Mouse (Mus musculus) hindbrain, postnatal 0 days (tissue): ENCODE data around the gene Wfdc18. TPM values are rescaled to one million over a fixed set of nuclear protein-coding genes. Genes with fewer than 3 reads are reported as not detected.
A peak's percentile ranks its signal among the peaks of the same experiment; 100 is the strongest.

ENCODE experiments used
- ATAC-seq: fragments of 200-750 bp; cut with Nextera tagmentation; 2 replicates; pipeline ENCODE4 v1.8.0; 2017; ENCODE audit warnings: mild to moderate bottlenecking, moderate TSS enrichment, moderate library complexity
- DNase-seq: peaks from one replicate; pipeline ENCODE4 v3.0.0-alpha.2; 2015; ENCODE audit warnings: low spot score
- H3K27ac ChIP-seq: fragments of 300-500 bp; sonication (generic); 2 replicates; pipeline ENCODE4 v1.5.1; 2014; ENCODE audit warnings: mild to moderate bottlenecking
- H3K27me3 ChIP-seq: fragments of 300-500 bp; sonication (generic); 2 replicates; pipeline ENCODE4 v1.6.1; 2014; ENCODE audit warnings: low read length, mixed read lengths; ENCODE audit not compliant: insufficient read depth
- H3K36me3 ChIP-seq: fragments of 300-500 bp; sonication (generic); 2 replicates; pipeline ENCODE4 v1.6.1; 2014; ENCODE audit warnings: low read length, mixed read lengths; ENCODE audit not compliant: insufficient read depth
- H3K4me1 ChIP-seq: fragments of 300-500 bp; sonication (generic); 2 replicates; pipeline ENCODE4 v1.6.1; 2014; ENCODE audit warnings: antibody characterized with exemption, low read length, mixed read lengths; ENCODE audit not compliant: insufficient read depth
- H3K4me2 ChIP-seq: fragments of 300-500 bp; sonication (generic); 2 replicates; pipeline ENCODE4 v1.6.1; 2014; ENCODE audit warnings: low read depth, mild to moderate bottlenecking, low read length, moderate library complexity, mixed read lengths
- H3K4me3 ChIP-seq: fragments of 300-500 bp; sonication (generic); 2 replicates; pipeline ENCODE4 v1.5.1; 2014; ENCODE audit warnings: low read length
- H3K9ac ChIP-seq: fragments of 300-500 bp; sonication (generic); replicated peaks from 2 replicates; pipeline ENCODE4 v1.6.1; 2014; ENCODE audit warnings: mild to moderate bottlenecking, low read length, moderate library complexity, mixed read lengths
- H3K9me3 ChIP-seq: fragments of 300-500 bp; sonication (generic); 2 replicates; pipeline ENCODE4 v1.6.1; 2016; ENCODE audit warnings: low read length, mixed read lengths
- CTCF ChIP-seq: IDR thresholded peaks from 2 replicates; pipeline ENCODE4 v1.5.1; 2016; ENCODE audit warnings: antibody characterized with exemption, control low read depth, low read depth
- WGBS: fragments of 180-500 bp; shearing (Covaris S2); extraction: QIAGEN DNeasy Blood & Tissue Kit; methylation state at CpG from one replicate; pipeline ENCODE4 v1.1.7; 2014; 5-methylcytosine and 5-hydroxymethylcytosine counted together
- polyA plus RNA-seq: library from polyadenylated mRNA; unstranded; fragments of >200 nt; fragmentation: Nextera tagmentation; extraction: Ambion mirVana; gene quantifications from 2 replicates; pipeline ENCODE4 v1.2.1, GENCODE M21; 2015
- total RNA-seq: library from RNA; depleted of rRNA; stranded (reverse); fragments of >200 nt; gene quantifications from 2 replicates; pipeline ENCODE4 v1.2.3, GENCODE M21; 2014; rRNA removed

Gene Wfdc18
- total and polyA plus RNA-seq, 2 experiments from 2014 or later, result 0.84 TPM; not detected in 1

DNA sequence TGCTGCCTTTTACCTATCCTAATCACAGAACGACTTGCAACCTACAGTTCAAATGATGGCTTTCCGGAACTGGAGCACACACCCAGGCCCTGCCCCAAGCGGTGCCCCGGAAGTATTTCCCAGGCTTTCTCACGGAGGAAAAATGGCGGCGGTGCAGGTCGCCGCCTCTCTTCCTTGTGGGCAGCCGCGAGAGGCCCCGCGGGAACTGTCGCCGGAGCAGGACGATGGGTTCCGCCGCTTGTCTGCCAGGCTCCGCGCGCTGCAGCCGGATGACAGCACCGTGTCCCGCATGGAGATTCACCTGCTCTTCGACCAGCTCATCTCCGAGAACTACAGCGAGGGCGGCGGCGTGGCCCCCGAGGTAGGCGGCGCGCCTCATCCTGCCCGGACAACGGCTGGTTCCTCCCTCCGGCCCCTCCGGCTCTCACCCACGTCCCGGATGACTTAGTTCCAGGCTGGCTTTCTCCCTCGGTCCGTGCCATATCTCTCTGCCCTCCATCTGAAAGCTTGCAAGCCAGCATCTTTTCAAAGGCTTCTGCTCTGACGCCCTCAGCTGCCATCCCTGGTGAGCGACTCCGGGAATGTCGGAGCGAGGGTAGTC lies 44.9 kb downstream of the Wfdc18 start, which contains the start of gene Heatr6:
Heatr6 (plus strand) TSS at position 116 of the 601 bp plus-strand sequence.
- Histone ChIP-seq H3K4me2 (peak within 1 kb of the TSS; percentile 82), H3K4me1 (0 out of 2 replicates have a peak, but pooled peaks cover 6% of the 10 kb centered on the region), H3K27ac (peak within 1 kb of the TSS; percentile 92), H3K27me3 (0 out of 2 replicates have a peak, but pooled peaks cover 12% of the 10 kb centered on the region), H3K9me3 (no peaks in the 10 kb centered on the region), H3K36me3 (peaks cover 16% of the 10 kb centered on the region; the same call in 1 of the 2 replicates), H3K9ac (peak within 1 kb of the TSS; percentile 80), H3K4me3 (peak within 1 kb of the TSS; percentile 85)
- no peak; the same call in 1 of the 2 replicates for TF ChIP-seq CTCF
- under 1% methylated on average over 47 of the region's 47 CpGs for WGBS
- DNase-seq, result peak; percentile 97
- peak; percentile 98 for ATAC-seq

GRCm38 (mm10) chr11:83754227-83754626 lies 45.4 kb downstream of the Wfdc18 start:
- Histone ChIP-seq H3K4me1 (0 out of 2 replicates have a peak, but pooled peaks cover 6% of the 10 kb centered on the region), H3K4me2 (peak overlapping the region; percentile 82), H3K36me3 (peaks cover 21% of the 10 kb centered on the region), H3K9me3 (no peaks in the 10 kb centered on the region), H3K27ac (peak overlapping the region; percentile 92), H3K4me3 (peak overlapping the region; percentile 85), H3K9ac (peak overlapping the region; percentile 80), H3K27me3 (0 out of 2 replicates have a peak, but pooled peaks cover 6% of the 10 kb centered on the region)
- DNase-seq, result no peak
- ATAC-seq, result peak; percentile 24; the same call in 1 of the 2 replicates
- WGBS, result 3% methylated on average over 8 of the region's 8 CpGs
- no peak for TF ChIP-seq CTCF

Other genes starting within 250 kb of the Wfdc18 start
- gene Mmp28, start 245.9 kb upstream of the Wfdc18 start, total RNA-seq, result 8.7 and 9.1 TPM in 2 replicates
- 2.4 and 2.6 TPM in 2 replicates for gene Mmp28, start 245.9 kb upstream of the Wfdc18 start, polyA plus RNA-seq
- 14.4 and 22.3 TPM in 2 replicates for gene Taf15, start 235.9 kb upstream of the Wfdc18 start, total RNA-seq
- gene Taf15, start 235.9 kb upstream of the Wfdc18 start, polyA plus RNA-seq, result 13.2 and 13.6 TPM in 2 replicates
- not detected in 2 replicates for gene Heatr9, start 186.8 kb upstream of the Wfdc18 start, total RNA-seq
- gene Heatr9, start 186.8 kb upstream of the Wfdc18 start, polyA plus RNA-seq, result not detected in 2 replicates
- not detected in 2 replicates for gene Ccl5, start 178.5 kb upstream of the Wfdc18 start, total RNA-seq
- gene Ccl5, start 178.5 kb upstream of the Wfdc18 start, polyA plus RNA-seq, result 0.38 TPM in 1 of 2 replicates, not detected in the other
- 0.97 and 1.9 TPM in 2 replicates for gene Ccl9, start 130.4 kb upstream of the Wfdc18 start, total RNA-seq
- 1.7 and 1.9 TPM in 2 replicates for gene Ccl9, start 130.4 kb upstream of the Wfdc18 start, polyA plus RNA-seq
- gene Ccl6, start 115.9 kb upstream of the Wfdc18 start, total RNA-seq, result 0.40 TPM in 1 of 2 replicates, not detected in the other
- 3.3 and 3.7 TPM in 2 replicates for gene Ccl6, start 115.9 kb upstream of the Wfdc18 start, polyA plus RNA-seq
- gene Rpl9-ps1, start 63.4 kb upstream of the Wfdc18 start, total RNA-seq, result not detected in 2 replicates
- gene Rpl9-ps1, start 63.4 kb upstream of the Wfdc18 start, polyA plus RNA-seq, result not detected in 2 replicates
- 2.8 TPM in 1 of 2 replicates, not detected in the other for gene Ccl3, start 59.7 kb upstream of the Wfdc18 start, total RNA-seq
- gene Ccl3, start 59.7 kb upstream of the Wfdc18 start, polyA plus RNA-seq, result 1.4 TPM in 2 replicates
- gene Ccl4, start 46.4 kb upstream of the Wfdc18 start, total RNA-seq, result not detected in 2 replicates
- gene Ccl4, start 46.4 kb upstream of the Wfdc18 start, polyA plus RNA-seq, result 0.39 and 0.77 TPM in 2 replicates
- not detected in 2 replicates for gene Wfdc17, start 5.0 kb upstream of the Wfdc18 start, total RNA-seq
- 1.00 and 1.1 TPM in 2 replicates for gene Wfdc17, start 5.0 kb upstream of the Wfdc18 start, polyA plus RNA-seq
- gene Wfdc21, start 37.9 kb downstream of the Wfdc18 start, total RNA-seq, result not detected in 2 replicates
- 0.78 TPM in 1 of 2 replicates, not detected in the other for gene Wfdc21, start 37.9 kb downstream of the Wfdc18 start, polyA plus RNA-seq
- gene Heatr6, start 44.7 kb downstream of the Wfdc18 start, total RNA-seq, result 24.6 and 28.5 TPM in 2 replicates
- gene Heatr6, start 44.7 kb downstream of the Wfdc18 start, polyA plus RNA-seq, result 25.8 and 26.2 TPM in 2 replicates
- not detected in 2 replicates for gene Hnf1b, start 141.0 kb downstream of the Wfdc18 start, total RNA-seq
- gene Hnf1b, start 141.0 kb downstream of the Wfdc18 start, polyA plus RNA-seq, result 0.30 and 0.40 TPM in 2 replicates
- 14.5 and 17.9 TPM in 2 replicates for gene Ddx52, start 233.0 kb downstream of the Wfdc18 start, total RNA-seq
- gene Ddx52, start 233.0 kb downstream of the Wfdc18 start, polyA plus RNA-seq, result 19.2 and 20.2 TPM in 2 replicates